Mouse (Mus musculus) CH12.LX (cell line): ENCODE measurements around the gene Serpinc1.

Experiments
- CTCF ChIP-seq, 2 experiments: IDR thresholded peaks in 1 of 2; conservative IDR thresholded peaks in 1 of 2; 2 replicates each; pipeline ENCODE4 v1.5.1; 2011 to 2012; ENCODE audit warnings: low read depth in 2 of 2, low read length in 2 of 2, improper control_type of control experiment in 1 of 2, inconsistent platforms in 1 of 2, mild to moderate bottlenecking in 1 of 2, moderate library complexity in 1 of 2
- MEF2A ChIP-seq: IDR thresholded peaks from 2 replicates; pipeline ENCODE4 v1.6.1; 2014; ENCODE audit warnings: low read depth, mild to moderate bottlenecking, inconsistent platforms, low read length, improper control_type of control experiment, borderline replicate concordance

- TF ChIP-seq CTCF (conservative IDR thresholded peaks at IDR 0.05 in 1 of 2, IDR thresholded peaks at IDR 0.05 in 1 of 2; ENCODE audit: low read depth in 2 of 2, low read length in 2 of 2) (no peak), MEF2A (no peak)
These were observed 7.1 kb downstream of the Serpinc1 start for GRCm38 (mm10) chr1:160985477-160985876.
